Mouse (Mus musculus) gastrocnemius, adult 8-10 months (tissue): Measurements from ENCODE around the gene Olfr392. TPM values are rescaled to one million over a fixed set of nuclear protein-coding genes. Genes with fewer than 3 reads are reported as not detected.

Experiments
- DNase-seq, 2 experiments: peaks; one replicate each; pipeline ENCODE4 v3.0.0; 2022; ENCODE audit warnings: low spot score in 2 of 2
- total RNA-seq, 4 experiments: library from RNA; stranded (reverse); gene quantifications; 2 replicates each; pipeline ENCODE4 v1.2.4; 2022

Olfr392 gene
- not detected for total RNA-seq

DNA sequence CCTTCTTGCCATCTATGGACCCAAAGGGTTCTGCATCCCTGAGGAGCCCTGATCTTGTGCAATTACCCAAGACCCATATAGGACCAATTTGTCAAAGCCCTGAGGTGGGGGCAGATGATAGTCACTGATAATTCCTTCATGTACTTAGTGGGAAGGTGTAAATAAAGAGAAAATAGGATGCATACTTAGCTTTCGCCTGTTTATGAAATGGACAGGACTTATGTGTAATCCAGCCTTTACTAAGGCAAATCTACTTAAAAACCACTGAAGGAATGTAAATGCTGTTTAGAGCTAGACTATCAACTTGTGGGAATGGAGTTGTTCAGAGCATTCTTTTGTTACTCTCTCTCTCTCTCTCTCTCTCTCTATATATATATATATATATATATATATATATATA, at the start of gene Olfr392:
Olfr392 (minus strand) TSS at position 101 of the 400 bp plus-strand sequence.
- no peak for DNase-seq

DNA sequence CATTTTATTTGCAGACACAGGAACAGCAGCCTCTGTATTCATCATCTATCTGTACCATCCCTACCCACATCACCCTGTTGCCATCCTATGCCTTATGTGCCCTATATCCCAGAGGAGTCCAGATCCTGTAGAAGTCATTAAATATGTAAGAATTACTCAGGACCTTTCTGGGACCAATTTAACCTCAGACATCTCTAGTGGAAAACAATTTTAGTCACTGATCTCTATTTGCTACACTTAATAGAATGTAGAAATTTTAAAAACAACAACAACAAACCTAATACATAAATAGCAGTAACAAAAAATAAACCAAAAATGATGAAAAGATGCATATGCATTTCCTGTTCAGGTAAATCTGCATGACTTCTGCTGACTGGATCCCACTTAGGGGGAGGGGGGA, 34.5 kb upstream of the Olfr392 start, which contains the start of gene Olfr393:
Olfr393 (minus strand) TSS at position 101 of the 400 bp plus-strand sequence.
- no peak for DNase-seq

GRCm38 (mm10) chr11:73802952-73803351, 13.9 kb downstream of the Olfr392 start, which contains the start of gene Olfr391-ps:
Gene Olfr391-ps, minus strand, starts transcription at chr11:73803052.
- no peak for DNase-seq

DNA sequence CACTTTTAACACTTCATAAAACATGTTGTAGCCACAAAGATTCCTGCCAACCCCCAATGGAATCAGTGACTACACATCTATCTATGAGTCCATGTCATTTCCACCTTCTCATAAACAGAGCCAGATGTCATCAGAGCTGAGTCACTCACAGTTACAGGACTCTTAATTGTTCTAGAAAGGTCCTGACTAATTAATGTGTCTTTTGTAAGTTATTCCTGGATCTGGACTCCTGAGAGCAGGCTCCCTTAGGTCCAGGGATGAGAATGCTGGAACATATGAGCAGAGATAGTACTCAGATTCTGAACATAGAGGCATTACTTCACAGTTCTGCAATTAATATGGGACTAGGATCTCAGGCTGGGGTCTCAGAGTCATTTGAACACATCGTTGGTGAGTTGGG, 34.2 kb downstream of the Olfr392 start, which contains the start of gene Olfr390:
Olfr390 (plus strand) TSS at position 301 of the 400 bp plus-strand sequence.
- DNase-seq, result no peak

GRCm38 (mm10) chr11:73780613-73781012, 36.2 kb downstream of the Olfr392 start, which contains the start of gene Olfr389:
Gene Olfr389, minus strand, starts transcription at chr11:73780713.
- no peak for DNase-seq

Other genes starting within 250 kb of the Olfr392 start
- gene Olfr385, start 224.0 kb downstream of the Olfr392 start, total RNA-seq, result not detected
- gene Olfr384, start 218.5 kb downstream of the Olfr392 start, total RNA-seq, result not detected
- gene Zfp735, start 128.3 kb downstream of the Olfr392 start, total RNA-seq, result not detected
- not detected for gene Olfr389, start 36.3 kb downstream of the Olfr392 start, total RNA-seq
- gene Olfr390, start 34.1 kb downstream of the Olfr392 start, total RNA-seq, result not detected
- gene Olfr391-ps, start 14.0 kb downstream of the Olfr392 start, total RNA-seq, result not detected
- gene Olfr393, start 34.4 kb upstream of the Olfr392 start, total RNA-seq, result not detected
- not detected for gene Olfr394, start 73.7 kb upstream of the Olfr392 start, total RNA-seq
- gene Olfr395, start 92.2 kb upstream of the Olfr392 start, total RNA-seq, result not detected
- not detected for gene Olfr23, start 119.6 kb upstream of the Olfr392 start, total RNA-seq
- not detected for gene Olfr397, start 143.8 kb upstream of the Olfr392 start, total RNA-seq
- not detected for gene Olfr398, start 173.4 kb upstream of the Olfr392 start, total RNA-seq
- gene Olfr139, start 239.5 kb upstream of the Olfr392 start, total RNA-seq, result not detected
- not detected for gene Olfr399, start 239.6 kb upstream of the Olfr392 start, total RNA-seq